Mouse (Mus musculus) layer of hippocampus, adult 9-11 months (tissue): ENCODE measurements around the gene Slc1a2.
A peak's percentile ranks its signal among the peaks of the same experiment; 100 is the strongest.

Experiments
- DNase-seq: peaks from one replicate; pipeline ENCODE4 v3.0.0; 2022

The Slc1a2 gene

GRCm38 (mm10) chr2:102721859-102722258 is 63.4 kb downstream of the Slc1a2 start:
- no peak for DNase-seq

- no peak for DNase-seq
Measured at GRCm38 (mm10) chr2:102725054-102725453, 66.6 kb downstream of the Slc1a2 start.

DNA sequence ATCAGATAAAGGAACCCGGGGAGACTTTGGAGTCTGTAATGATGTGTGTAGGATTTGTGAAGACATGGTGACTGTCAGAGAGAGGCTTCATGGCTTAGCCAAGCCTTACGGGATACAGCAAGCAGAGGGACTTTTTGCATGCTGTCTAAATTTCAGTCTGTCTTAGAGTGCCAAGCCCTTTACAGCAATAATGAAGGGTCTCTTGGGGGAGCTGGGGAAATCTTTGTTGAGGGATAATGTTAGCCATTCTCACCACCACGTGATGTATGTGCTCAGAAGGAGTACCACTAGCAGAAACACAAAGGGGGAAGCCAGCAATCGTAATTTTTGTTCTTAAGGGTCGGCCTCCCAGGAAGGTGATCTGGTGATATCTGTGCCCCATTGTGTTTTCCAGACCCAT is 71.9 kb downstream of the Slc1a2 start:
- no peak for DNase-seq

DNA sequence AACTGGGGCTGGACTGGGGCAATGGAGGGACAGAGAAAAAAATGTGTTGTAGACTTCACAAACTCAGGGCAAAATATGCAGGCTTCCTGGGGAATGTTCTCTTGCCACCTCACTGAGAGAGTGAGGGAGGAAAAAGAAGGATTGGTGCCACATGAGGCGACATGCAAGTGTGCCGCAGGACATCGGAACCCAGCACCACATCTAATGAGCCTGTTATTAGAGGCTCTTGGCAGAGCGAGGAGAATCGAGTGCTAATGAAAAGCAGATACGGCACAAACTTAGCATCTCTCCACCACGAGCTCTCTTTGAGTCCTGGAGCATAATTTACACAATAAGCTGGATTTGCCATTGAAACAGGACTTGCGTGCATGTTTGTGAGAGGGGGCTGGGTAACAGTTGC is 72.3 kb downstream of the Slc1a2 start:
- no peak for DNase-seq

DNA sequence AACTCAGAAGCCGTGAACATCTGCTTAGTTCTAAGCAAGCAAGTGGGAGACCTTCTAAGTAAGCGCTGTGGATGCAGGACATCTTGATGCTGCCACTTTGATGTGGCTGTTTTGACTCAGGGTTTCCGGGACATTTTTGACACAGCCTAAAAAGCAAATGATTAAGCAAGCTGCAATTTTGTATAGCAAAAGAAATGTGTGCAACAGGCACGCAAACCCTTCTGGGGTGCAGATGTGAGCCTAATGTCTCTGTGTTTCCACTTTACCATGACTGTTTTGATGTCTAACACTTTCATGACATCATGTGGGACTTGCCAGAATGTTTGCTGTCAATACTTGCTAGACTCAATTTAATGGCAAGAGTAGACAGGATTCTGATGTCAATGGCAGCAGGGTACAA is 74.7 kb downstream of the Slc1a2 start:
- no peak for DNase-seq

GRCm38 (mm10) chr2:102734055-102734454 is 75.6 kb downstream of the Slc1a2 start:
- no peak for DNase-seq

- DNase-seq, result no peak
Measured at GRCm38 (mm10) chr2:102735031-102735430, 76.6 kb downstream of the Slc1a2 start.

- no peak for DNase-seq
Measured at GRCm38 (mm10) chr2:102735811-102736210, 77.4 kb downstream of the Slc1a2 start.

DNA sequence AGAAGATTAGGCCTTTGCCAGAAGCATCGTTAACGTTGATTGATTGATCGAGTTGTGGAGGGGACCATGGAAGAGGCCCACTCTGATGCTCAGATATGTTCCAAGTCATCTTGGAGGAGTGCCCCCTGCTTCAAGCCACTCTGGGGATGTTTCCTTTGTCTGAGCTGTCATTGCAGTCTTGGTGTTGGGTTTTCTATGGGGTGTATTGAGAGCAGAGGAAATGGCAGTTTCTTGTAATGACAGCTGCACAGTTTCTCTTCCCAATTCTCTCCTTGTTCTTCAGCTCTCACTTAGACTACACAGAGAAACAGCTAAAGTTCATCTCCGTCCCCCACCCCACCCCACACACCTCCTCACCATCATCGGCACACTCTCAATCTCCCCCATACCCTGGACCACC is 78.0 kb downstream of the Slc1a2 start:
- no peak for DNase-seq

GRCm38 (mm10) chr2:102738852-102739251 is 80.4 kb downstream of the Slc1a2 start:
- DNase-seq, result no peak

- peak; percentile 53 for DNase-seq
Measured at GRCm38 (mm10) chr2:102742685-102743084, 84.2 kb downstream of the Slc1a2 start.

DNA sequence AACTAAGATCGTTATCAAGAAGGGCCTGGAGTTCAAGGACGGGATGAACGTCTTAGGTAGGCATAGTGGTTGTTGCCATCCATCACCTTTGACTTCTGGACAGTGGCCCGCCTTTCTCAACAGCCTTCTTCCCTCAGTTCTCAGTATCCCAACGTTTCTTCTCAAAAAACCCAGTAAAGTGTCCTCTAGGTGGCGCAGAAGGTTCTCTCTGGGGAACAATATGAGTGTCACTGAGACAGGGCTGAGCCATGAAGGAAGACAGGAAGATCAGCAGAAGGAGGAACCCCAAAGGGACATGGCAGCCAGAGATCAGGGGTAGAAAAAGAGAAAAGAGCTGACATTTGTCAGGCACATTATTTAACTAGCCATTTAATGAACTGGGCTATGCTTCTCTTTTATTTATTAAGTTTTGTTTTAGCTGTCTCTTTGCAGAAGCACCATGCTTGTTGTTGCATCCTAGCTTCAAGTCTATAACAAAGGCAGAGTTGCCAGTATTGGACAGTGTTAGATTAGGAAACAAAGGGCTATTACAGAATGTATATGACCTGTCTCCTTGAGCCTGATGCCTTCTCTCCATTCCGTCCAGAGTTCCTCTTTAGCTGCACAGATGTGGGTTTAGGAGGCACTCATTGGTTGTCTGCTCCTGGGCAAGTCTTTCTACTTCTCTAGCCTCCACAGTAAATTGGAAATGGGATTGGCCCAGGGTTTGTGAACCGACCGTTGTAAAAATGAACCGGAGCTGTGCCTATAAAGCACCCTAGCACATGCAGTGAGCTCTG is 85.6 kb downstream of the Slc1a2 start:
- DNase-seq, result peak; percentile 61

GRCm38 (mm10) chr2:102745259-102745906 is 86.9 kb downstream of the Slc1a2 start:
- DNase-seq, result peak; percentile 61

GRCm38 (mm10) chr2:102747758-102748157 is 89.3 kb downstream of the Slc1a2 start:
- DNase-seq, result no peak

GRCm38 (mm10) chr2:102749926-102750325 is 91.5 kb downstream of the Slc1a2 start:
- no peak for DNase-seq

GRCm38 (mm10) chr2:102751846-102752245 is 93.4 kb downstream of the Slc1a2 start:
- DNase-seq, result no peak

DNA sequence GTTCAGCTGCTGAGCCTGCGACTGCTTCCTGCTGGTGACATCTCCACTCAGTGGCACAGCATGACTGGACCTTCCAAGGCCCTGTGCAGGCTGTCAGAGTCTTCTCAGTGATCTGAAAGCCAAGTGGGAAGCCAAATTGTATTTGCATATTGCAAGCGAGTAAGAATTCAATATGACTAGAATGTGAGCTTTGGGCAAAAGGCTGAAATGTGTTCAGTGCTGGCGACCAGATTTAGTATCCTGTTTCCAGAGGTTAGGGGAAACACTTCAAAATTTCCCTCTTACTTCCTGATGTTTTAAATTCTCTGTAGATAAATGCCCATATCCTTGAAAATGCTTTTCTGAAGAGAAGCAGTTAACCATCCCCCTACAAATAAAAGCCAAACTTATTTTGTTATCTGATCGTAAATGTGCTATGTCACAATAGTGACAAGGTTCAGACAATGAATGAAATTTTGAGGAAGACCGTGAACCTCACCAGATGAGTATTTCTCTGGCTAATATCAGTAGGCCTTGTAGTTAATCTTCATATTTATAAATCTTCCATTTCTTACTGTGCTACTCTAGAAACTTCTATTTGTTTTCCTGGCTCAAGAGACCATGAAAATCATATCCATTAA is 98.9 kb downstream of the Slc1a2 start:
- DNase-seq, result no peak

- DNase-seq, result no peak
Measured at GRCm38 (mm10) chr2:102759479-102759878, 101.0 kb downstream of the Slc1a2 start.

- no peak for DNase-seq
Measured at GRCm38 (mm10) chr2:102760284-102761072, 102.0 kb downstream of the Slc1a2 start.

- DNase-seq, result no peak
Measured at GRCm38 (mm10) chr2:102763176-102763575, 104.7 kb downstream of the Slc1a2 start.

- DNase-seq, result no peak
Measured at GRCm38 (mm10) chr2:102763991-102764390, 105.5 kb downstream of the Slc1a2 start.

- no peak for DNase-seq
Measured at GRCm38 (mm10) chr2:102764602-102765374, 106.3 kb downstream of the Slc1a2 start.
